Mouse (Mus musculus) heart, adult 2 months (tissue): Measurements from ENCODE around the gene Cyp2j7. TPM values are rescaled to one million over a fixed set of nuclear protein-coding genes. Genes with fewer than 3 reads are reported as not detected.

Experiments
- DNase-seq, 2 experiments: peaks; one replicate each; pipeline ENCODE4 v3.0.0; 2021
- H3K27ac ChIP-seq: fragments of 200-600 bp; 2 replicates; pipeline ENCODE4 v1.8.1; 2022
- H3K27me3 ChIP-seq: fragments of 200-500 bp; 2 replicates; pipeline ENCODE4 v1.6.1; 2012; ENCODE audit warnings: mild to moderate bottlenecking, low read length, inconsistent platforms, mixed read lengths; ENCODE audit not compliant: control insufficient read depth, insufficient read depth
- H3K36me3 ChIP-seq: fragments of 200-500 bp; 2 replicates; pipeline ENCODE4 v1.6.1; 2012; ENCODE audit warnings: low read length, inconsistent platforms; ENCODE audit not compliant: control insufficient read depth, insufficient read depth
- H3K4me1 ChIP-seq: fragments of 200-500 bp; 2 replicates; pipeline ENCODE4 v1.6.1; 2011; ENCODE audit warnings: low read length; ENCODE audit not compliant: control insufficient read depth, insufficient read depth
- H3K4me3 ChIP-seq: fragments of 200-600 bp; 2 replicates; pipeline ENCODE4 v1.8.1; 2022
- H3K79me2 ChIP-seq: fragments of 200-500 bp; replicated peaks from 2 replicates; pipeline ENCODE4 v1.6.1; 2012; ENCODE audit warnings: mild to moderate bottlenecking, inconsistent platforms, low read length, moderate library complexity, mixed read lengths; ENCODE audit not compliant: control insufficient read depth, insufficient read depth
- H3K9ac ChIP-seq: fragments of 200-500 bp; 2 replicates; pipeline ENCODE4 v1.6.1; 2012; ENCODE audit warnings: low read depth, mild to moderate bottlenecking, control low read depth, inconsistent platforms, low read length, mixed read lengths
- CTCF ChIP-seq: fragments of 200-600 bp; IDR thresholded peaks from 2 replicates; pipeline ENCODE4 v1.8.1; 2022; ENCODE audit warnings: antibody characterized with exemption, mild to moderate bottlenecking, moderate library complexity
- EP300 ChIP-seq: fragments of 200-500 bp; IDR thresholded peaks from 2 replicates; pipeline ENCODE4 v1.6.1; 2011; ENCODE audit warnings: low read depth, low read length, control low read depth; ENCODE audit not compliant: insufficient read depth
- POLR2A ChIP-seq: fragments of 200-500 bp; IDR thresholded peaks from 2 replicates; pipeline ENCODE4 v1.6.1; 2011; ENCODE audit warnings: mild to moderate bottlenecking, low read depth, low read length, control low read depth; ENCODE audit not compliant: insufficient read depth
- WGBS: fragments of 180-500 bp; shearing (Covaris S2); methylation state at CpG from one replicate; pipeline ENCODE4 v1.1.7; 2018; 5-methylcytosine and 5-hydroxymethylcytosine counted together
- intact Hi-C: fragments of 180-260 bp; cut with DNase I; formaldehyde crosslinking; loops from one replicate; pipeline ENCODE4 v1.15.1; 2025
- polyA plus RNA-seq: library from polyadenylated mRNA; depleted of rRNA; stranded (reverse); fragments of >200 nt; gene quantifications from 2 replicates; pipeline ENCODE4 v1.2.3, GENCODE M21; 2012; rRNA removed
- total RNA-seq, 2 experiments: library from RNA; stranded (reverse); gene quantifications; 2 replicates each; pipeline ENCODE4 v1.2.3; 2021

Gene Cyp2j7
- total and polyA plus RNA-seq, 3 experiments: not detected

GRCm38 (mm10) chr4:96162839-96163238 lies 73.6 kb downstream of the Cyp2j7 start:
- intact Hi-C loops: no loop called here
- Histone ChIP-seq H3K9ac (no peak overlapping the region), H3K36me3 (no peaks in the 10 kb centered on the region), H3K27me3 (no peaks in the 10 kb centered on the region), H3K4me1 (no peaks in the 10 kb centered on the region), H3K4me3 (no peak overlapping the region), H3K79me2 (no peaks in the 10 kb centered on the region), H3K27ac (no peak overlapping the region)
- WGBS: 79% methylated on average over 1 of the region's 1 CpGs
- no peak for DNase-seq
- TF ChIP-seq POLR2A (no peak), EP300 (no peak), CTCF (no peak)

GRCm38 (mm10) chr4:96161575-96161974 lies 74.9 kb downstream of the Cyp2j7 start:
- H3K4me3 ChIP-seq: no peak overlapping the region
- no peaks in the 10 kb centered on the region for H3K36me3 ChIP-seq
- TF ChIP-seq CTCF (no peak), POLR2A (no peak), EP300 (no peak)
- DNase-seq: no peak
- no peaks in the 10 kb centered on the region for H3K4me1 ChIP-seq
- H3K27ac ChIP-seq: no peak overlapping the region
- no peaks in the 10 kb centered on the region for H3K27me3 ChIP-seq
- 58% methylated on average over 1 of the region's 1 CpGs for whole genome bisulfite sequencing
- intact Hi-C loops: no loop called here
- H3K9ac ChIP-seq: no peak overlapping the region
- H3K79me2 ChIP-seq: no peaks in the 10 kb centered on the region

Other genes with a start within 250 kb of the Cyp2j7 start
- not detected for gene Cyp2j13, start 159.1 kb downstream of the Cyp2j7 start, total RNA-seq
- gene Cyp2j13, start 159.1 kb downstream of the Cyp2j7 start, polyA plus RNA-seq: not detected in 2 replicates
- gene Cyp2j12, start 95.5 kb downstream of the Cyp2j7 start, total RNA-seq: not detected
- not detected in 2 replicates for gene Cyp2j12, start 95.5 kb downstream of the Cyp2j7 start, polyA plus RNA-seq
- gene Cyp2j11, start 112.0 kb upstream of the Cyp2j7 start, total RNA-seq: not detected
- gene Cyp2j11, start 112.0 kb upstream of the Cyp2j7 start, polyA plus RNA-seq: not detected in 2 replicates